Mouse (Mus musculus) G1E (cell line): ENCODE data around the gene Sez6.

Source experiments
- CTCF ChIP-seq: IDR thresholded peaks from 2 replicates; pipeline ENCODE4 v1.5.1; 2012; ENCODE audit warnings: low read depth, low read length, inconsistent platforms, mixed read lengths
- GATA1 ChIP-seq: IDR thresholded peaks from 2 replicates; pipeline ENCODE4 v1.6.1; 2012; ENCODE audit warnings: borderline replicate concordance, low read length, inconsistent platforms, mixed read lengths
- GATA2 ChIP-seq: IDR thresholded peaks from 2 replicates; pipeline ENCODE4 v1.6.1; 2012; ENCODE audit warnings: low read depth, low read length, inconsistent platforms, borderline replicate concordance
- POLR2AphosphoS5 ChIP-seq: IDR thresholded peaks from 2 replicates; pipeline ENCODE4 v1.6.1; 2012; ENCODE audit warnings: low read depth, low read length, inconsistent platforms; ENCODE audit not compliant: insufficient replicate concordance
- TAL1 ChIP-seq: conservative IDR thresholded peaks from 2 replicates; pipeline ENCODE4 v1.6.1; 2012; ENCODE audit warnings: low read depth, low read length, inconsistent platforms, mixed read lengths

GRCm38 (mm10) chr11:77913505-77913904, 17.1 kb upstream of the Sez6 start:
- TF ChIP-seq GATA1 (no peak), CTCF (no peak), GATA2 (no peak), TAL1 (no peak), POLR2AphosphoS5 (no peak)
